Mouse (Mus musculus): ENCODE measurements around the gene Cacna1a. TPM values are rescaled to one million over a fixed set of nuclear protein-coding genes. Genes with fewer than 3 reads are reported as not detected.

Gene Cacna1a
- 10.9 TPM for total RNA-seq (2023)

GRCm38 (mm10) chr8:84388275-84388674 lies at the start of gene Cacna1a:
TSS of gene Cacna1a (plus strand) at chr8:84388440.

GRCm38 (mm10) chr8:84662581-84663065 lies 274.4 kb downstream of the Cacna1a start, which contains the start of gene Ier2:
TSS of gene Ier2 (minus strand) at chr8:84662852.

GRCm38 (mm10) chr8:84686191-84687002 lies 298.2 kb downstream of the Cacna1a start, which contains the start of gene Trmt1:
TSS of gene Trmt1 (plus strand) at chr8:84686307.

GRCm38 (mm10) chr8:84687705-84688100 lies 299.5 kb downstream of the Cacna1a start, which contains the start of gene Nacc1:
TSS of gene Nacc1 (minus strand) at chr8:84687862.

Other genes starting within 250 kb of the Cacna1a start
- 30.3 TPM for gene Cc2d1a, start 240.5 kb upstream of the Cacna1a start, total RNA-seq (2023)
- 2.7 TPM for gene 4930432K21Rik, start 240.4 kb upstream of the Cacna1a start, total RNA-seq (2023)
- gene Nanos3, start 203.2 kb upstream of the Cacna1a start, total RNA-seq (2023) = not detected
- 36.1 TPM for gene Zswim4, start 151.4 kb upstream of the Cacna1a start, total RNA-seq (2023)
- 193 TPM for gene D8Ertd738e, start 138.7 kb upstream of the Cacna1a start, total RNA-seq (2023)
- gene Mri1, start 131.1 kb upstream of the Cacna1a start, total RNA-seq (2023) = 31.7 TPM
- gene Ccdc130, start 118.1 kb upstream of the Cacna1a start, total RNA-seq (2023) = 18.3 TPM

Data from CD4-positive naive resting alpha-beta T cell, adult 76 days (primary cell).